Mouse (Mus musculus) right cerebral cortex, postnatal 36 days (tissue): ENCODE measurements around the gene Tfdp1.
A peak's percentile ranks its signal among the peaks of the same experiment; 100 is the strongest.

Experiments
- DNase-seq, 2 experiments: peaks; one replicate each; pipeline ENCODE4 v3.0.0; 2022; ENCODE audit warnings: low spot score in 2 of 2, mixed read lengths in 1 of 2

Tfdp1 gene

DNA sequence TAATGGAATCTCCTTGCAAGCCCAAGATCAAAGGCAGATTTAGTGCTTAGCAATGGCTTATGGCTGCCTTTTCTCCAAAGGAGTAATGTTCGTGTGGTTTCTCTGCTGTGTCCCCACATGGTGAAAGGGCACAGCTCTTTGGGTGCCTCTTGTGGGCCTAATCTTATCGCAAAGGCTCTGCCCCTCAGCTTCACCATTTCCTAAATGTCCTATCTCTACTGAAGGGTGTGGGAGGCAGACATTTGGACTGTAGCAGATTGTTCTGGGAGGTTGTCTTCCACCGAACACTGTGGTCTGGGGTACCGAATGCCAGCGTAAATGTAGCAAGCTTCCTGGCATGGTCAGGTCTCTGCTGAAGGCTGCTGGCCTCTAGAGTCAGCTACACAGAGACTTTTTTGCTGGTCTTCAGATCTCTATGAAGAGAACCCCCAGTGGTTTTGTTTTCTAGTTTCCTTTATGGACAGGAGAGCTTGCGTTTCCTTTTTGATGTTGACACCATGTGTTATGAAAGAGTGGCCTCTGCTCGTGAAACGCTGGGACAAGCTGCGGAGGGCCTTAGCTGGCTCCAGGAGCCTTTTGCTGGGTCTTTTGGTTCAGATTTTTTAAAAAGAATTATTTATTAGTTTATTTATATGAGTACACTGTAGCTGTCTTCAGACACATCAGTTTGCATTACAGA is 14.7 kb downstream of the Tfdp1 start:
- no peak for DNase-seq

DNA sequence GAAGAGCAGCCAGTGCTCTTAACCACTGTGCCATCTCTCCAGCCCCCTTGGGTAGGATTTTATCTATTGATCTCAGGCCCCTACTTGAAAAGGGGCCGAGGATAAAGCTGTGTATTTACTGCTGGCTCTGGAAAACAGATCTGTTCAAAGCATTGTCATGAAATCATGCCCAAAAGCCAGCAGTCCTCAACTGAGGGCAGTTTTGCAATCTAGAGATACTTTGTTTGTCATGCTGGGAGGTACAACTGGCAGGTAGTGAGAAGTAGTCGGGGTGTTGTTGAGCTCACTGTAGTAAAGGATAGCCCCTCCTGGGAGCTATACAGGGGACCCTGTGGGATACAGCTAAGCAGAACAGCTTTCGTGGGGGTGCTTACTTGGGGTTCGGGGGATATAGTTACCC is 15.3 kb downstream of the Tfdp1 start:
- no peak for DNase-seq

DNA sequence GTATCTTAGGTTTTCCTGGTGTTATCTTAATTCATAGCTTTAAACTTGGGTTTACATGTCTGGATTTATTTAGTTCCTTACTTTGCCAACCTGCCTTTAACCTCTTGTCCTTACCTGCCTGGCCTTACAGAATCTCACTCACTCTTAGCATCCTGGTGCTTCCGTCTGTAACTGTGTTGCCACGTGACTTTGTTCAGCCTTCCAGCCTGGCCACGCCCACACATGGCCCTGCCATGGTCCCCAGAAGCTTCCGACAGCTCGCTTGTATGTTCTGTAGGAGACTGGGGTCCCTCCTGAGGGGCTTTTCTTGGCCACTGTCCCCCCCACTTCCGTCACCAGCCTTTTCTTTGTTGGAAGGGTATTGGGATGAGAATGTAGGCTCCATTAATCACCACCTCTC is 17.7 kb downstream of the Tfdp1 start:
- no peak for DNase-seq

DNA sequence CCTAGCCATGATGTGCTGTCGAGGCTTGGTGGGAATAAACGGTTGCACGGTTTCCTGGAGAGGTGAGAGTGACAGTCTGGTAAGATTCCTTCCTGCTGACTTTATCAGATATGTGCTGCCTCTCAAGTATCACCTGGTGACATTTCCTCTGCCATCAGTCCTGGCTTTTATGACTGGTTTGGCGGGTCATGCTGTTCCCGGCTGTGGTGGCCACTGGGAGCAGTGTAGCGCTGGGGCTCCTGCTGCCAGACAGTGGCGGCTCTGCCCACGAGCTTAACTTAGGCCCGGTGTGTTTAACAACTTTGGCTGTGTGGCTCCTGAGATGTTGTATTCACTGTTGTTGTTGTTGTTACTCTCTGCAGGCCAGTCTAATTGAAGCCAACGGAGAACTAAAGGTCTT is 18.1 kb downstream of the Tfdp1 start:
- no peak for DNase-seq

DNA sequence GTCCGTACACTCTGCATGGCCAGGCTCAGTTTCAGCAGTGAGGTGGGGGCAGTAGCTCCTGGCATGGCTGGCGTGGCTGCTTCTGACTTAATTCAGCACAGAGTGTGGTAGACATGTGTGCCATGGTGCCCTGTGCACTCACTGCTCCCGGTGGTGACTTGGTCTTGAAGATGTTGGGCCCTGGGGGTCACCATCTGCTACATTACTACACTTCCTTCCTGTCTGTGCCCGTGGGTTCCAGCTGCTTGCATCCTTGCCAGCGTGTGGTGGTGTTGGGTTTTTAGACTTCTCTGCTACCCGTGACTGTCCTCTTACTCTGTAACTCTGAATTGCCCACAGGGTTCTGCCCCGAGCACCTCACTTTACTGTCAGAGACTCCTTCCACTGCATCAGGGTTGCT is 21.7 kb downstream of the Tfdp1 start:
- no peak for DNase-seq

DNA sequence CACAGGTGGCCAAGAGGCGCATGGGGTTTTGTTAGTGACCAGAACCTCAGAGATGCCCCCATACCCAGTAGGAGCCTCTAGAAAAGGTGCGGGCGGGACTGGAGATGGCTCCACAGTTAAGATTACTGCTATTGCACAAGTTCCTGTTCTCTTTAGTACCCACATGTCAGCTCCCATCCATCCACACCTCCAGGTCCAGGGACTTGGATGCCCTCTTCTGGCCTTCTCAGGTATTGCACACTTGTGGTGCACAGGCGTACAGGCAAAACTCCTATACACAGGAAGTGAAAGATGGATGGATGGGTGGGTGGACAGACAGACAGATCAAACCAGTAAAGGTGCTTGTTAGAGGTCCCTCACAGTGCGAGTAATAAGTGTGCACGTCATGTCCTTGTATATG is 23.3 kb downstream of the Tfdp1 start:
- DNase-seq = no peak

DNA sequence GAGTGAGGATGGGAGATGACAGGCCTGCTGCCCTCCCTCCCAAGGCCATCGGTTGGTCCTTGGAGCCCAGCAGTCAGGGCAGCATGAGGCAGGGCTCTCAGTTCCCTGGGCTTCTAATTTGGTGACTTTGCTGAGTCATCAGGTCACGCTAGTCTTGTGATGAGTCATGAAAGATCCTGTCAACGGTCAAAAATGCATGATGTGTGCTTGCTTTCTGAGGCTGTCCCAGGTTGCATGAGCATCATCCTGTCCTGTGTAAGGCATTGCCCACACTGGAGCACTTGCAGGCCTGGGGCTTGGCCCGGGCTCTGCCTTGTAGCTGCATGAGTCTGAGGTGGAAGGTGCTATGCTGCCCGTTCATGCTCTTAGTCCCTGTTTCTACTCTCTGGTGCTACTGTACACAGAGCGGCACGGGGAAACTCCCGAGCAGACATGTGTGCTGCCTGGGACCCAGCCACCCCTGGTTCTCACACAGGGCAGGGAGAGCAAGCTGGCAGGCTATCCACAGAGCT is 34.7 kb downstream of the Tfdp1 start:
- DNase-seq = no peak

DNA sequence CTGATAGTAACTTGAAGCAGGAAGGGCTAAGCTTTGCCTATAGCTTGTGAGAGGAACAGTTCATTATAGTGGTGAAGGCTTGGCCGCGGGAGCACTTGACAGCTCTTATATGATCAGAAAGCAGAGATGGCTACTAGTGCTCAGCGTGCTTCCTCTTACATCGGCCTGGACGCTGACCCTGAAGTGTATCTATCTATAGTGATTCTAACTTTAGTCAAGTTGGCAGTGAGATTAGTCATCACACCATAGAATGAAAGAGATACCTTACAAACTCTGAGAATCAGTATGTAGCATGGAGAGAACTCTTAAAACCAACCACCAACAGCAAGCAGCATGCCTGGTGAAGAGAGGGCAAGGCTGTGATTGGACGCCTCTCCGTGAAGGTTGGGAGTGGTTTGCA is 43.1 kb downstream of the Tfdp1 start:
- no peak for DNase-seq

DNA sequence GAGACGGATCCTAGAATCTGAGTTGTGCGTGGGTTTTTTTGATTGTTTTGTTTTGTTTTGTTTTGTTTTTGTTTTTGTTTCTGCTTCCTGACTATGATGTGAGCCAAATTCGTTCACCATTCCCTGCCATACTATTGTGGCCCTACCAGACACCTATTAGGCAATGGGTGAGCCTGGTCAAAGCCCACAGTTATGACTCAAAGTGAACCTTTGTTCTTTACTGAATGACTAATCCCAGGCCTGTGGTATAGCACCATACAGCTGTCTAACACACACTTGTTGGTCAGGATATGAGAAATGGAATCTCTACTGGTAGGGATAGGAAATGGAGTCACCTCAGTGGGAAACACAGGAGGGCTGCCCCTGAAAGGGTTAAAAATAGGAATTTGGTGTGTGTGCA is 44.0 kb downstream of the Tfdp1 start:
- DNase-seq = no peak

DNA sequence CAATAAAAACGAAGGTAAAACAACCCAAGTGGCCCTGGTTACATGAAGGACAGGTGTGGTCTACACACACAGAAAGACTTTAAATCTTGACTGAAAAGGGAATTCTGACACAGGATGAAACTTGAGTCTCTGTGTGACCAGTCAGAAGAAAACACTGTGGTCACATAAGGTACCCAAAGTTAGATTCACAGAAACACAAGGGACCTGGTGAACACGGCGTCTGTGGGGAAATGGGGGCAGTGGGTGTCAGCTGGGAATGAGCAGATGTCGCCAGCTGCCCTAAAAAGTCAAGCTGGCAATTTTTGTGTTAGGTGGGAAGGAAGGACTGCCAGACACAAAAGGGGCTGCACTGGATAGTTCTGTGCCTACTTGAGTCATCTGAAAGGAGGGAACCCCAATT is 44.4 kb downstream of the Tfdp1 start:
- DNase-seq = no peak

DNA sequence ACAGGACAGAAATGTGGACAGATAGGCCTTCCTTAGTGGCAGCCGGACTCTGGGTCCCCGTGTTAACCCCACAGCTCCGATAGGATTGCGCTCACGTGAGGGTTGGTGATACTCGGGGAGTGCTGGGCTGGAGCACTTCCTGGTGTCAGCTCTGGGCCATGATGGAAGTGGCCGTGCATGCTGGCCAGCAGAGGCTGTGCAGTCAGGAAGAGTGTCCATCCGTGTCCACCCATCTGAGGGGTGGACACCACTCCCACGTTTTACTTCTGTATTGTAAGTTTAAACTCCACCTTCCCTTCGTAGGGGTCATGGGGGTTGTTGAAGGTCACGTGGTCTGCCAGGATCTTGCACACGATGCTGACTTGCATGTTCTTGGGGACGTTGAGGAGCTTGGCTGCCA is 47.8 kb downstream of the Tfdp1 start:
- no peak for DNase-seq

DNA sequence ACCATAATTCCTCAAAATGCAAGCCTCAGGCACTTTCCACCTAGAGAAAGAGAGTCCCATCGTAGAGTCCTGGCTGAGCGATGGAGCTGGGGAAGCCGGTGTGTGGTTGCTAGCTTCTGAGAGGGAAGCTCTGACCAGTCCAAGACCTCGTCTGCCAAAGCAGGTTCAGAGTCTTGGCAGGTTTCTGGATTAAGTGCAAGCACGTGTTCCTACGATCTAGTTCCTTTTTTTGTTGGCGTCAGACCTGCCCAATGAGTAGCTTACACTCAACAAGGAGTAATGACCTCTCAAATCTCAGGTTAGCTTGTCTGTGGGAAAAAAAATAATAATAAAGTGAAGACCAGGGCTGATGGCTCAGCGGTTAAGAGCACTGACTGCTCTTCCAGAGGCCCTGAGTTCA is 49.2 kb downstream of the Tfdp1 start:
- DNase-seq = no peak

DNA sequence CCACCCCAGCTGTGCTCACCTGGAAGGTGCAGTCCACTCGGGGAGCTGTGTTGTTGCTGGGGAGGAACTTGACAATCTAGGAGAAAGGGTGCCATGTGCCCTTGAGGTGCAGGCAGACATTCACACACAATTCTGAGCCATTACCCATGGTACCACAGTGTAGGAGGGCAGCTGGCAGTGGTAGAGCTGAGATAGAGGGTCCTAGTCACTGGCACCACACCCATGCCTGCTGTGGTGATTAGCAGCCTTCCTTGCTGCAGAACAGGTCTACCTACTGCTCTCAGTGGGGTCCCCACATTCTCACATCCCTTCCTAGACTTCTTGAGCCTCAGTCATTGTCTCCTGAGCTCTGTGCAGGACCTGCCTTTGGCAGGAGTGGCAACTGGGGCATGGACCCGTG is 50.2 kb downstream of the Tfdp1 start:
- DNase-seq = no peak

DNA sequence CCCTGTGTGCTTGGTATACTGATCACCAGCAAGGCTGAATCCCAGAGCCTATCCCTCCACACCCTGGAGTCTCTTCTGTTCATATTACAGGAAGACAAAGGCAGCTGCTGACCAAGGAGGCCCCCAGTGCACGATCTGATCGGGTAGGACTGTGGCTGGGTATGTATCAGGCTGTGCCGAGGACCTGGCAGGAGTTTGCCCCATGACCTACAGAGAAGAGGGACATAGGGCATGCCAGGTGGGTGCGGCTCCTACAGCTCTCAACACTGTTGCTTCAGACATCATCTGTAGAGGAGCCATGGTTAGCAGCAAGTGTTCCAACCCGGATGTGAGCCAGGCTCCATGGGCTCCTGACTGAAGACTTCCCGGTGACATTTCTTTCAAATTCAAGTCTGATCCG is 55.3 kb downstream of the Tfdp1 start:
- DNase-seq = no peak

DNA sequence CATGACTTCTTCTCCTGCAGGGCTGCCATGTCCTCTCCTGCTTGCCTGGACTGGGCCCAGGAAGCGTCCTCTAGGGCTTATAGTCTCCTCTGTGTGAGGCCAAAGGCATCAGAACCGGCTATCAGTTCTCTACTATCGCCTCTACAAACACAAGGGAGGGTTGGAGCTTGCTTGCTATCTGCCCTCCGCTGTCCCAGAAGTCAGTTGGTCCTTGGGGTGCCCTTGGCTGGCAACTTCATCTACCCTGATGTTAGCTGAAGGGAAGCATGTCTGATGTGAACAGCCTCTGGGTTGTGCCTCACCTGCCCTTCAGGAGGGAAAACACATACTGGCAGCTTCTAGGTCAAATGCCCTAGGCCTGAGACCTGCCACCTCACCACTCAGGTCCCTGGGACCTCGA is 58.2 kb downstream of the Tfdp1 start, which contains the start of gene Atp4b:
Gene Atp4b (minus strand): TSS at position 101 of the 400 bp plus-strand sequence.
- no peak for DNase-seq

DNA sequence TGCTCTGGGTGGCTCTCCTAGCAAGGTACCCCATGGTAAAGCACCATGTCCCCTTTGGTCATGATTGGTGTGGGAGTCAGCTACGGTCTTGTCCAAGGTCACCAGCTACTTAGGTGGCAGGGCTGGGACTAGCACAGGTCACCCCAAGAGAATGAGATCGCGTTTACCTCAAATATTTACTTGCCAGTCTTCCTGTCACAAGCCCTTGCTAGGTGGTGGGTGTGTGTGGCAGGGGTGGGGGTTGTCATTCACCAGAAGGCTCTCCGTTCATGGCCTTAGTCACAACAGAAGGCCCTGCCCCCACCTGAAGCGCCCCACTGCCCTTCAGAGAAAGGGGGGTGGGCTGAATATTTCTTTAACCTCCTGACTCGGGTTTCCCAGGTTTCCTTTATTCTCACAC is 65.0 kb downstream of the Tfdp1 start:
- no peak for DNase-seq

DNA sequence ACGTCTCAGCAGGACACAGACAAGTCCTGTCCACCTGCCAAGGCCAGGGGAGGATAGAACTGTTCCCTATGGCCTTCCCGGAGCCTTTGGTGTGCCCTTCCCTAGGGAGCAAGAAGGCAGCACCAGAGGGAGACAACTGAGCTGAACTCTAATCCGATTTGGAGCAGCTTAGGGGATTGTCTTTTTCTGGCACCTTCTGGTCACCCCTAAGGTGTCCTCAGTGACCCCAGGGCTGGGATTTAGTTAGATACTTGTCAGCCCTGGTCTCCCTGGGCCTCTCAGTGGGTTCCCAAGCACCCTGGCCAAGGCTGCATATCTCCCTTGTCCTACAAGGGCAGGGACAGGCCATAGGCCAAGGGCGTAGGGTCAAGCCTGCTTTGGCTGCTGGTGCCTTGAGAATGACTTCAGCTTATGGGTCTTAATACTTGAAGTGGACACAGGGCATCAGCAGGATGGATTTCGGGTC is 66.1 kb downstream of the Tfdp1 start, which contains the start of gene Grk1:
Gene Grk1 (plus strand): TSS at position 416 of the 466 bp plus-strand sequence.
- no peak for DNase-seq

DNA sequence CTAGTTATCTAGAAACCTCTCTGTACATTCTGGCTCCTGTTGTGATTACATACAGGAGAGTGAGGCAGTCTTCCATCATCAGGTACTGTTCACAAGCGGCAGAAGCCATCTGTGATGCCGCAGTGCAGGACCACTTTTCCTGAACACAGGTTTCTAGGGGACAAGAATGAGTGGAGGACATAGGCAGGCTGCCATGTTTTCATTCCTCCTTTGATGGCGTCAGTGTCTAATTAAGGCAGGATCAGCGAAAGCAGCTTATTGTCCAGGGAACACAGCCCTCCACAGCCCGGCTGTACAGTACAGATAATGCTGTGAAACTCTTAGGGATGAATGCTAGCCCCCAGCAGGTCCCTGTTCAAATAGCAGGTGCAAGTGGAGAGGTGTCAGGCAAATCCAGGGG is 67.5 kb downstream of the Tfdp1 start:
- DNase-seq = no peak

DNA sequence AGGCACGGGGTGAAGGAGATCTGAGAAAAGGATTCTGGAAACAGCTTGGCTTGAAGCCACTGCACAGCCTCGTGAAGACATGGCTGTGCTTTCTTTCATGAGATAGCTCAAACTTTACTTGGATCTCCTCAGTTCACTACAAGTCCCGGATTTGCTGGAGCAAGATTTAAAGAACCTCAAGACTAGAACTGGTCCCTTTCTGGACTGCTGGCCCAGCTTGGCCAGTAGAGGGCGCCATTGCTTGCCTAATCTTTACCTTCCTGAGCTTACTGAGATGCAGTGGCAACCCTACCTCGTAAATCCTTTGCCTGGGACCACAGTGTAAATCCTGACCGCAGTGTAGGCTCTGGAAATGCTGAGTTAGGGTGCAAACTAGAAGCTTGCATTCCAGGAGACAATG is 73.0 kb downstream of the Tfdp1 start:
- peak; percentile 55 to 59 for DNase-seq

DNA sequence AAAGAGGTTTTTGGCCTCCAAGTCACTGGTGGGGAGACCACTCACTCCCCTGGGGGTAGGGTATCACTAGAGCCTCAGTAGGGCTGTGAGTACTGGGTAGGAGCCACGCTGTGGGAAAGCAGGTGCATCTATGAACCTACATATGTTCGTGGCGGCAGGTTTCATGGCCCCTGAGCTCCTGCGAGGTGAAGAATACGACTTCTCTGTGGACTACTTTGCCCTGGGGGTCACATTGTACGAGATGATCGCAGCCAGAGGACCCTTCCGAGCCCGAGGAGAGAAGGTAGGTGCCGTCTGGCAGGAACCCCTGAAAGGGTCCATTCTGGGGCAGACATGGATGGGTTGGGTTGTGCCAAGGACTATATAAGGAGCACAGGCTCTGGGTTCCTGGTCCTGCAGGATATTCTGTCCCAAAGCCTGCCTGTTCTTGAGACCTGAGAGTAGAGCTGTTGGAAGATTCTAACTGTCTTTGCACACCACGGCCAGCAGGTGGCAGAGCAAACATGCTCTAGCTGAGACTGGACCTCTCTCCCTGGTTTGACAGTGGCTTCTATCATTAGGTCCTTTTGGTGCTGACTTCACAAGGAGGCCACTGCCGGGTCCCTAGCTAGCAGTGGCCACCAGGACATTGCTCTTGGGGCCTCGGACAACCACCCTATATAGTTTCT is 74.5 kb downstream of the Tfdp1 start:
- DNase-seq = no peak

DNA sequence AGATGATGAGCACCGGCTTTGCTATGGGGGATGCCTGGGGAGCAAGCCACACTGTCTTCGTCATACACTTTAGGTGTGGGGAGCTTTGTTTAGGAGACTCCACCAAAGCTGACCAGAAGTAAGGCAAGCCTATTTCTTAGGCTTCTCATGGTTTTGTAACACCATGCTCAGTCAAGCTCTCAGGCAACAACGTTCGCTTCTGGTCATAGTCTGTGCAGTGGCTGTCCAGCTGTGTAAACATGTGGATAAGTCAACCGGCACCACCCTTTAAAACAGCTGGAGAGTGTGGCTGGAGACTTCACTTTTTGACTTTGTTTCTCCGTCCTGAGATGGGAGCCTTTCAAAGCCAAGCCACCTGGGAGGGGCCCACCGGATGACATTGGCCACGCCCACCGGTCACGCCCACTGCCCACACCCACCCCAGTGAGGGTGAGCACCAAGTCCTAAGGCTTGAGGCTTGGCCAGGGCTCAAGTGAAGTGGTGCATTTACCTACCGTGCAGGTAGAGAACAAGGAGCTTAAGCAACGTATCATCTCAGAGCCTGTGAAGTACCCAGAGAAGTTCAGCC is 75.4 kb downstream of the Tfdp1 start:
- DNase-seq = no peak

DNA sequence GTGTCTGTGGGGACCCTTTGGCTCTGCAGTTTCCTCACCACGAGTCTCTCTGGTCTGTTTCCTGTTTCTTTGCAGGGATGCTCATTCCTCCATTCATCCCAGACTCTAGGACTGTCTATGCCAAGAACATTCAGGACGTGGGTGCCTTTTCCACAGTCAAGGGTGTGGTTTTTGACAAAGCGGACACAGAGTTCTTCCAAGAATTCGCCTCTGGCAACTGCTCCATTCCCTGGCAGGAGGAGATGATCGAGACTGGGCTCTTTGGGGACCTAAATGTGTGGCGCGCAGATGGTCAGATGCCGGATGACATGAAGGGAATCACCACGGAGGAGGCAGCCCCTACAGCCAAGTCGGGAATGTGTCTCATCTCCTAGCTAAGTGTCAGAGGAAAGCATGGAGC is 77.3 kb downstream of the Tfdp1 start:
- peak in 1 of 2 experiments; percentile 27 for DNase-seq

DNA sequence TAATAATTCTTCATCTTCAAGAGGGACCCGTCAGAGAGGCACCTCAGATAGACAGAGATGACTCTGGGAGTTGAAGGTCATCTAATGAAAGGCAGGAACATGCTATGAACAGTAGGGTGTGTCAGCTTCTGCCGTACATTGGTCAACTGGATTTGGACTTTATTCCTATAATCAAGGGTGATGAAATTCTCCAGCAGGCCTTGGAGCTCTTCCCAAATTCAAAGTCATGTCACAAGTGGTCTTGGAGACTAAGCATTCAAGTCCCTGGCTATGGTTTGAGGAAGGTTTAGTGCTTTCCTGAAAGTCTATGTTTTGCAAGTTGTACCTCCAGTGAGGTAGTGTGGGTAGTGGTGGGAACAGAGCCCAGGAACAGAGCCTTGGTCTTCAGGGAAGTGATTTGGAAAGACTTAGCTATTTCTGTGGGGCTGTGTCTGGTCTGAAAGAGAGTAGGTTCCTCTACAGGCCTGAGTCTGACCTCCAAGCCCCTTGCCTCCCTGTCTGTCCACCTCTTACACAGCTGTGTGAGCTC is 80.6 kb downstream of the Tfdp1 start:
- peak in 1 of 2 experiments; percentile 10 for DNase-seq
